Mouse (Mus musculus) limb, embryonic 14.5 days (tissue): Measurements from ENCODE around the gene Zfp280b. TPM values are rescaled to one million over a fixed set of nuclear protein-coding genes. Genes with fewer than 3 reads are reported as not detected.

Experiments
- ATAC-seq: fragments of 200-750 bp; cut with Nextera tagmentation; 2 replicates; pipeline ENCODE4 v1.8.0; 2017; ENCODE audit warnings: low read depth, moderate number of reproducible peaks, moderate TSS enrichment; ENCODE audit not compliant: low FRiP score
- DNase-seq: peaks from one replicate; pipeline ENCODE4 v3.0.0-alpha.2; 2015; ENCODE audit warnings: low spot score
- H3K27ac ChIP-seq: fragments of 300-500 bp; sonication (generic); replicated peaks from 2 replicates; pipeline ENCODE4 v1.5.1; 2014; ENCODE audit warnings: low read depth, mild to moderate bottlenecking, low read length, moderate library complexity, mixed read lengths
- H3K27me3 ChIP-seq: fragments of 300-500 bp; sonication (generic); 2 replicates; pipeline ENCODE4 v1.6.1; 2014; ENCODE audit warnings: low read length, mixed read lengths; ENCODE audit not compliant: control insufficient read depth, insufficient read depth
- H3K36me3 ChIP-seq: fragments of 300-500 bp; sonication (generic); 2 replicates; pipeline ENCODE4 v1.6.1; 2014; ENCODE audit warnings: mild to moderate bottlenecking, low read length, moderate library complexity, mixed read lengths; ENCODE audit not compliant: control insufficient read depth, insufficient read depth
- H3K4me1 ChIP-seq: fragments of 300-500 bp; sonication (generic); 2 replicates; pipeline ENCODE4 v1.6.1; 2014; ENCODE audit warnings: antibody characterized with exemption, low read length, mixed read lengths; ENCODE audit not compliant: control insufficient read depth, insufficient read depth
- H3K4me2 ChIP-seq: fragments of 300-500 bp; sonication (generic); replicated peaks from 2 replicates; pipeline ENCODE4 v1.6.1; 2014; ENCODE audit warnings: low read depth, mild to moderate bottlenecking, low read length, moderate library complexity; ENCODE audit not compliant: severe bottlenecking
- H3K4me3 ChIP-seq: fragments of 300-500 bp; sonication (generic); replicated peaks from 2 replicates; pipeline ENCODE4 v1.5.1; 2014; ENCODE audit warnings: low read length
- H3K9ac ChIP-seq: fragments of 300-500 bp; sonication (generic); 2 replicates; pipeline ENCODE4 v1.6.1; 2014; ENCODE audit warnings: mild to moderate bottlenecking, low read depth, low read length, moderate library complexity; ENCODE audit not compliant: severe bottlenecking
- H3K9me3 ChIP-seq: fragments of 300-500 bp; sonication (generic); 2 replicates; pipeline ENCODE4 v1.6.1; 2016; ENCODE audit warnings: low read length; ENCODE audit not compliant: control insufficient read depth
- POLR2A ChIP-seq: fragments of 200-500 bp; IDR thresholded peaks from 2 replicates; pipeline ENCODE4 v1.8.0; 2012; ENCODE audit warnings: inconsistent platforms, mild to moderate bottlenecking, moderate library complexity, borderline replicate concordance; ENCODE audit not compliant: insufficient read depth, insufficient read length; ENCODE audit errors: extremely low read depth
- WGBS: fragments of 180-500 bp; shearing (Covaris S2); extraction: QIAGEN DNeasy Blood & Tissue Kit; methylation state at CpG from one replicate; pipeline ENCODE4 v1.1.7; 2014; 5-methylcytosine and 5-hydroxymethylcytosine counted together
- polyA plus RNA-seq, 2 experiments: library from polyadenylated mRNA; depleted of rRNA in 1 of 2; stranded (reverse) in 1 of 2; unstranded in 1 of 2; fragments of >200 nt; fragmentation: Nextera tagmentation in 1 of 2; extraction: Ambion mirVana in 1 of 2; gene quantifications; 2 replicates each; pipeline versions ENCODE4 v1.2.1 to v1.2.3; 2012 to 2014

The Zfp280b gene
- polyA plus RNA-seq, 2 experiments: 13.7 to 19.6 TPM

- Histone ChIP-seq H3K9ac (no peak overlapping the region), H3K9me3 (no peaks in the 10 kb centered on the region), H3K36me3 (peaks cover 1% of the 10 kb centered on the region; the same call in 1 of the 2 replicates), H3K27ac (no peak overlapping the region), H3K4me2 (no peak overlapping the region), H3K4me3 (no peak overlapping the region), H3K4me1 (peaks cover 6% of the 10 kb centered on the region; the same call in 1 of the 2 replicates), H3K27me3 (no peaks in the 10 kb centered on the region)
- TF ChIP-seq POLR2A: no peak
- ATAC-seq (no peak), DNase-seq (no peak)
- WGBS: 62% methylated on average over 5 of the region's 5 CpGs
Observed at GRCm38 (mm10) chr10:76030496-76030895, 2.0 kb upstream of the Zfp280b start.

DNA sequence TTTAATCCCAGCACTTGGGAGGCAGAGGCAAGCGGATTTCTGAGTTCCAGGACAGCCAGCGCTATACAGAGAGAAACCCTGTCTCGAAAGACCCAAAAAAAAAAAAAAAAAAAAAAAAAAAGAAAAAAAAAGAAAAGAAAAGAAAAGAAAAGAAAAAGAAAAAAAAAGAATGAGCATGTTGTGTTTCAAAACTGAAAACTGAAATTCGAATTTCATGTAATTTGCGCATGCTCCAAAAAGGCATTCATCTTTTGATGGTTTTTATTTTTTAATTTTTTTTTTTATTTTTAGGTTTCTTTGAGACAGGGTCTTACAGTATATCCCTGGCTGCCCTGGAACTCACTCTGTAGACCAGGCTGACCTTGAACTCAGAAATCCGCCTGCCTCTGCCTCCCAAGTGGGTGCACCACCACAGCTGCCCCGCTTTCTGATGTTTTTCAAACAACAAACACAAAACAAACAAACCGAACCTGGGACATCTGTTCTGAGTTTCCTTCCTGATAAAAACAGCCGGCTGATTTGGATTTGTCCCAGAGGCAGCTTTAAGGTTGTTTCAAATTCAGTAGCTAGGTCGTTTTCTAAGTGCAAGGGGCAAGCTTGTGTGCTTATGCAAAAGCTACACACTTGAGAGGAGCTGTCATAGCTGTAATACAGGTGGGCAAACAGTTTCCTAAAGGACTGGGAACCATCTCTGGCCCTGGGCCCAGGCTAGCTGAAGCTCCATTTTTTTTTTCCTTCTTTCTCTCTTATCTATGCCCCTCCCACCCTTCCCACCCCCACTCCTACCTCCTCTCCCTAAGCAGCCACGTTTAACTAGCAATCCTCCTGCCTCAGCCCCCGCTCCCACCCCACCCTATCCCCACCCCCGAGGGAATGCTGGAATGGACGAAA lies 694 bp upstream of the Zfp280b start:
- Histone ChIP-seq H3K27ac (peak overlapping the region; percentile 71; the same call in 1 of the 2 replicates), H3K36me3 (peaks cover 5% of the 10 kb centered on the region; the same call in 1 of the 2 replicates), H3K9me3 (no peaks in the 10 kb centered on the region), H3K4me2 (peak overlapping the region; percentile 82), H3K9ac (peak overlapping the region; percentile 93), H3K27me3 (no peaks in the 10 kb centered on the region), H3K4me1 (peaks cover 6% of the 10 kb centered on the region; the same call in 1 of the 2 replicates), H3K4me3 (peak overlapping the region; percentile 86)
- no peak for TF ChIP-seq POLR2A
- ATAC-seq (peak; percentile 41; the same call in 1 of the 2 replicates), DNase-seq (peak; percentile 31)
- 50% methylated on average over 14 of the region's 14 CpGs for WGBS

- WGBS: 13% methylated on average over 7 of the region's 7 CpGs
- Histone ChIP-seq H3K36me3 (peaks cover 18% of the 10 kb centered on the region), H3K9ac (peak overlapping the region; percentile 93), H3K27me3 (no peaks in the 10 kb centered on the region), H3K4me3 (peak overlapping the region; percentile 86), H3K9me3 (no peaks in the 10 kb centered on the region), H3K4me1 (peaks cover 6% of the 10 kb centered on the region; the same call in 1 of the 2 replicates), H3K4me2 (peak overlapping the region; percentile 82), H3K27ac (no peak overlapping the region; the same call in 1 of the 2 replicates)
- TF ChIP-seq POLR2A: no peak
- ATAC-seq (no peak), DNase-seq (peak; percentile 25)
Observed at GRCm38 (mm10) chr10:76033119-76033455, 637 bp downstream of the Zfp280b start.

GRCm38 (mm10) chr10:76034001-76034600 lies 1.7 kb downstream of the Zfp280b start:
- DNase-seq (no peak), ATAC-seq (no peak)
- Histone ChIP-seq H3K4me2 (no peak overlapping the region), H3K4me1 (peaks cover 6% of the 10 kb centered on the region; the same call in 1 of the 2 replicates), H3K27ac (no peak overlapping the region), H3K9me3 (no peaks in the 10 kb centered on the region), H3K4me3 (no peak overlapping the region), H3K36me3 (peaks cover 28% of the 10 kb centered on the region), H3K27me3 (no peaks in the 10 kb centered on the region), H3K9ac (no peak overlapping the region)
- TF ChIP-seq POLR2A: no peak
- 99% methylated on average over 8 of the region's 8 CpGs for WGBS

- H3K4me2 ChIP-seq: no peak overlapping the region
- no peak for TF ChIP-seq POLR2A
- H3K9ac ChIP-seq: no peak overlapping the region
- ATAC-seq (no peak), DNase-seq (no peak)
- H3K27me3 ChIP-seq: no peaks in the 10 kb centered on the region
- H3K36me3 ChIP-seq: peaks cover 40% of the 10 kb centered on the region
- no peak overlapping the region for H3K27ac ChIP-seq
- H3K9me3 ChIP-seq: no peaks in the 10 kb centered on the region
- H3K4me1 ChIP-seq: peaks cover 6% of the 10 kb centered on the region; the same call in 1 of the 2 replicates
- H3K4me3 ChIP-seq: no peak overlapping the region
Observed at GRCm38 (mm10) chr10:76035277-76035676, 2.8 kb downstream of the Zfp280b start.
